Mouse (Mus musculus) heart, postnatal 25 days (tissue): Measurements from ENCODE around the gene Lpp. TPM values are rescaled to one million over a fixed set of nuclear protein-coding genes. Genes with fewer than 3 reads are reported as not detected.

Experiments
- DNase-seq: peaks from one replicate; pipeline ENCODE4 v3.0.0; 2022; ENCODE audit warnings: low spot score
- intact Hi-C: fragments of 180-260 bp; cut with DNase I; formaldehyde crosslinking; loops from one replicate; pipeline ENCODE4 v1.15.1; 2025
- total RNA-seq, 2 experiments: library from RNA; stranded (reverse); gene quantifications; 2 replicates each; pipeline ENCODE4 v1.2.3; 2021

Gene Lpp
- total RNA-seq, 2 experiments from 2014 or later, result 32.7 to 40.5 TPM

GRCm38 (mm10) chr16:24941306-24942160 lies 548.2 kb downstream of the Lpp start:
- DNase-seq, result no peak
- intact Hi-C loops, result no loop called here

- DNase-seq, result no peak
- intact Hi-C loops, result no loop called here
Measured at GRCm38 (mm10) chr16:24943486-24944261, 550.4 kb downstream of the Lpp start.

- DNase-seq, result no peak
- intact Hi-C loops, result no loop called here
Measured at GRCm38 (mm10) chr16:24946356-24946755, 553.0 kb downstream of the Lpp start.

GRCm38 (mm10) chr16:24947485-24947884 lies 554.2 kb downstream of the Lpp start:
- DNase-seq, result no peak
- intact Hi-C loops, result no loop called here

GRCm38 (mm10) chr16:24948091-24948690 lies 554.9 kb downstream of the Lpp start:
- intact Hi-C loops, result no loop called here
- no peak for DNase-seq

GRCm38 (mm10) chr16:24949265-24949664 lies 556.0 kb downstream of the Lpp start:
- DNase-seq, result no peak
- intact Hi-C loops, result no loop called here

GRCm38 (mm10) chr16:24950112-24950743 lies 556.9 kb downstream of the Lpp start:
- intact Hi-C loops, result no loop called here
- DNase-seq, result no peak

GRCm38 (mm10) chr16:24951909-24952308 lies 558.6 kb downstream of the Lpp start:
- intact Hi-C loops, result no loop called here
- DNase-seq, result no peak

- intact Hi-C loops, result loop anchor here (5.0 kb wide), 1 partner anchor 102 kb away; no protein-coding TSS in a partner anchor
- no peak for DNase-seq
Measured at GRCm38 (mm10) chr16:24955054-24955453, 561.7 kb downstream of the Lpp start.

- intact Hi-C loops, result loop anchor here (5.0 kb wide), 1 partner anchor 99 kb away; no protein-coding TSS in a partner anchor
- DNase-seq, result no peak
Measured at GRCm38 (mm10) chr16:24958661-24959060, 565.4 kb downstream of the Lpp start.

- intact Hi-C loops, result no loop called here
- no peak for DNase-seq
Measured at GRCm38 (mm10) chr16:24960901-24961806, 567.8 kb downstream of the Lpp start.

- DNase-seq, result no peak
- intact Hi-C loops, result no loop called here
Measured at GRCm38 (mm10) chr16:24964311-24964710, 571.0 kb downstream of the Lpp start.

GRCm38 (mm10) chr16:24965091-24965490 lies 571.8 kb downstream of the Lpp start:
- no peak for DNase-seq
- intact Hi-C loops, result no loop called here

GRCm38 (mm10) chr16:24966460-24966859 lies 573.2 kb downstream of the Lpp start:
- intact Hi-C loops, result no loop called here
- DNase-seq, result no peak

GRCm38 (mm10) chr16:24973009-24973631 lies 579.8 kb downstream of the Lpp start:
- intact Hi-C loops, result no loop called here
- DNase-seq, result no peak

GRCm38 (mm10) chr16:24977771-24978170 lies 584.5 kb downstream of the Lpp start:
- DNase-seq, result no peak
- intact Hi-C loops, result no loop called here

- DNase-seq, result no peak
- intact Hi-C loops, result no loop called here
Measured at GRCm38 (mm10) chr16:24978226-24978625, 584.9 kb downstream of the Lpp start.

- intact Hi-C loops, result no loop called here
- DNase-seq, result no peak
Measured at GRCm38 (mm10) chr16:24979391-24979790, 586.1 kb downstream of the Lpp start.

- intact Hi-C loops, result no loop called here
- DNase-seq, result no peak
Measured at GRCm38 (mm10) chr16:24982828-24983227, 589.5 kb downstream of the Lpp start.
